Mouse (Mus musculus): ENCODE measurements around the gene Lmbr1.

The Lmbr1 gene

DNA sequence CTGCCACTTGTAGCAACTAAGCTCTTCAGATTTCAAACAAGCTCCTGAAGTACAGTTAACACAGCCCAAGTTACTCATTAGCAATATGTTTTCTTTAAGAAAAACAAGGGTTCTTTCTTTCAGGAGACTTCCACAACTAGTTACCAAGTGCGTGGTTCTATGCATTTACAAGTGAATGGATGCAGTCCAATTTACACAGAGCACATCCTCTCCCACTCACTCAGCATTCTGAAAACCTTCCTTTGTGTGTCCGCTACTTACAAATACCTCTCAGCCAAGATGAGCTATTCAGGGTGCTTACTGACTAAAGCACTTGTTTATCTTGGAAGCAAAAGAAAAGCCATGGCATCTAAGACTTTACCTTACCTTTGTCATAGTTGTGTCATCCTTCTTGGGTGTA lies 124.3 kb downstream of the Lmbr1 start:
- no peak for DNase-seq (ENCODE audit: low spot score)

DNA sequence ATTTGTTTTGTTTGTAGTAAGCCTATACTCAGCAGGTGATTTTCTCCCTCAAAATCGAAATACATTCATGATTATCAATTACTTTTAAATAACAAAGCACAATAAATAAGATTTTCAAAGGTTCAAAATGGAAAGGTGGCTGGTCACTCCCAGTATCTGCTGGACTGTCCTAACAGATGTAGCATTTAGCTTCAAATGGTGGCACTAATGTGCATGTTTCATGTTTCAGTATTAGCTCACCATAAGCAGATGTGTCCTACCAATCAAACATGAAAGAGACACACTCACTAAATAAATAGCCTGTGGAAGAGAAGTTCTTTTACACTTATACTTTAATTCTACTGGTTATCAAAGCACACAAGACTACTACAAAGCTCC lies 126.7 kb downstream of the Lmbr1 start:
- no peak for DNase-seq (ENCODE audit: low spot score)

DNA sequence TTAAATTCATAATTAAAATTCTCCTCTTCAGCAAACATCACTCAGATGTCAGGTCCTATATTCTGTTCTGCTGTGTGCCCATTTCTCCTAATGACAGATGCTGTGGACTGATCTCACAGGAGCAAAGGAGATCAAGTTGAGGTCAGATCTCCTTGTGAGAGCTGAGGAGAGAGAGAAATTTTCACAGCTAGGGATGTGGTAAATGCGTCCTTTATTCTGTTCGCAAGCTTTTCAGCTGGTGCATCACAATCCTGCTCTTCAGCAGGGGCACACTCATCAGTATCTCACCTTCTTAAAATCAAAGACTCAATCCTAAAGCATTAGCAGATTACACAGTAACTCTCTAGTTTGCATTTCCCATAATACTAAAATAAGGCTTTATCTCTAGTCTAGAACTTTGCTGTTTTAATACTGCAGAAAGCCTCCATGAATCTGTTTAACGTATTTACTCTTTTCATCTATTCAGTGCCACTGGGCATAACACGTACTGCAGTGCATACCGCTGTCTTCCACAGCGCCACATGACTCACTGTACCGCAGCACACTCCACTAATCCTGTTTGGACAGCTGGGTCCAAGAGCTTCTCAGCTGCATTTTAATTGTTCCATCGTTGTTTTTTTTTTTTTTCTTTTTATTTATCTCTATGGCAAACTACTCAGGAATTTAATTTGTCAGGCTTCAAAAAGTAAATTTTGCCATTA lies 127.2 kb downstream of the Lmbr1 start:
- DNase-seq (ENCODE audit: low spot score): no peak

DNA sequence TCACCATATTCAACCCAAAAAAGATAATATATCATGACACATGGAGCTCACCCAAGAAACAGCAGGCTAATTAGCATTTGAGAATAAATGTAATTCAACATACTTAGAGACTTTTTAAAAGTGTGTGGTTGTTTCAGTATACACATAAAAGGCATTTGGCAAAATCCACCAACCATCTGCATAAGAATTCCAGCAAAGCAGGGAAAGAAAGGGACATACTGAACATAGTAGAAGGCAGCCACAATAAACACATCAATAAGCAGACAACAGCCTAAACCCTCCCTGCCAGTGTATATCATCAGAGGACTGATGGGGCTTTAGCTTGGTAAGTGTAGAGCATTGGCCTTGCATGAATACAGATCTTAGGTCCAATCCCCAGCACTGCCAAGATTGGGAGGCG lies 133.4 kb downstream of the Lmbr1 start:
- DNase-seq (ENCODE audit: low spot score): no peak

DNA sequence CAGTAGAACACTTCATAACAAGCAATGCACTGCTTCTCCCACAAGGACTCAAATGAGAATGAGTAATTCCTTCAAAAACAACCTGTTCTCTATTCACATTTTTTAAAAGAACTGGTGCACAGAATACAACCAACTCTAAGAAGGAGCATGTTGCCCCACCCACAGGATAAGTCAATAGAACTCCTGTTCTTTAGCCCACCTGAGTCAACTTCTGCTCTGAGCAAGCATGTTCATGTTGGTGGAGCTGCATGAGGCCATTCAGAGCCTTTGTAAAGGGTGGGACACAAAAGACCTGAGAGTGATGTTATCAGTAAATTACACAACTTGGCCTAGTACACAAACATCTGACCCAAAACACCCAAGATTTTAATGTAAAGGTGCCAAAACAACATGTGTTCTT lies 139.8 kb downstream of the Lmbr1 start:
- no peak for DNase-seq (ENCODE audit: low spot score)

DNA sequence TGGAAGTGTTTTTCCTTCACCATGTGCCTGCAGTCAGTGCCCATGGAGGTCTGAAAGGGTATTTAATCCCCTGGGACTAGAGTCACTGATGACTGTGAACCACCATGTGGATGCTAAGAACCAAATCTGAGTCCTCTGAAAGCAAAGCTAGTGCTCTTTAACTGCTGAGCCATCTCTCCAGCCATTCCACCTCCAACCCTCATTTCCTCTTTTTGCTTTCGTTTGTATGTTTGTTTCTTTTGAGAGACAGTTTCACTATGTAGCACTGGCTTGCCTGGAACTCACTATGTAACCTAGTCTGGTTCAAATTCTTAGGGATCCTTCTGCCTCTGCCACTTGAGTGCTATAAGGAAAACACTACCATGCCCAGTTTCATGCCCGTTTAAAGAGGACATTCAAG lies 147.7 kb downstream of the Lmbr1 start:
- DNase-seq (ENCODE audit: low spot score): no peak

DNA sequence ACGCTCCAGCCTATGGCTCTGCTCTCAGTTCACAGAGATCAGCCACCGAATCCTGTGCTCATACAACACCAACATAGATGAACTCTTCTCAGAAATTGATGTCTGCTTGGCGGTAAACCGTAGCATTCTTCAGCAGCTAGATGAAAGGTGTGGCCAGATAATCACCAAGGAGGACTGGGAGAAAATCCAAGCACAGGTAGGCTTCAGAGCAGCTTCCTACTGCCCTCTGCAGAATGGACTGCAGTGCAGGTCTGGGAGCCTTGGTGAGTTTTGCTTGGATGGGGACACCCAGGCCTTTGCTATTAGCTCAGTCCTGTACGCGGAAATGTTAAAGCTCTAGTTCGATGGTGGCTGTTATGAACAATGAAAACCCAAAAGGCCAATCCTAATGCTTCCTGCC lies 154.1 kb downstream of the Lmbr1 start:
- DNase-seq (ENCODE audit: low spot score): no peak

DNA sequence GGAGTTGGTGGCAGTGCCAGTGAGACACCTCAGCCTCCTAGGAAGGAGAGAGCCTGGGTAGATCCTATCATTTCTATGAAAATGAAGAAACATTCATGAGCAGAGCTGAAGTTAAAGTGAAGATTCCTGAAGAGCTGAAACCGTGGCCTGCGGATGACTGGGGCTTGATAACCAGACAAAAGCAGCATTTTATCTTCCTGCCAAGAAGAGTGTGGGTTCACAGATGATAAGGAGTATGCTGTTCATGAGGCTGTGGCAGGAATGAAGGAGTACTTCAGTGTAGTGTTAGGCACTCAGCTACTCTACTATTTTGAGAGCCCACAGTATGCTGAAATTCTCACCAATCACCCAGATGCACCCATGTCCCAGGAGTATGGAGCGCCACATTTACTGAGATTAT lies 160.2 kb downstream of the Lmbr1 start:
- DNase-seq (ENCODE audit: low spot score): peak; percentile 71

DNA sequence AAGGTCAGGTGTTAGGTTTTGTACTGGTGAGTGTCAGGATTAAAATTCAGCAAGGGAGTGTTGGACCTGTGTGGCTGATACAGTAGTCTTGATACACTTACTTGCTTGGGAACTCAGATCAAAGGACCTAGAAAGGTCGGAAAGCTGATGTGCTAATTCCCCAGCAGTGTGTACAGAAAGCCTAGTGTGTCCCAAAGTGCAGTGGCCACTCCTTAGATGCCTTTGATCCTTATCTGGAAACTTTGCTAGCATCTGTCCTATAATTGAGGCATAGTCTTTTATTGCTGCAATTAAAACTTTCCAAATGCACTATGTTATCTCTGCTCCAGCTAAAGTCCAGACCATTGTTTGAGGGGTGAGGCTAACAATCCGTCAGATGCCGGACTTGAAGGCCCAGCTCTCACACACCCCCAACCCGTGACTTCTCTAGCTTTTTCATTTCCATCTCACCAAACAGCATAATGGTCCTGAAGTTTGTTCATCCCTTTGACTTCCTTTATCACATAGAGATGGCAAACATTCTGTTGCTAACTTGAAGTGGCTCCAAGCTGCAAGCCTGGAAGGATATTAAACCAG lies 166.1 kb downstream of the Lmbr1 start:
- no peak for DNase-seq (ENCODE audit: low spot score)

DNA sequence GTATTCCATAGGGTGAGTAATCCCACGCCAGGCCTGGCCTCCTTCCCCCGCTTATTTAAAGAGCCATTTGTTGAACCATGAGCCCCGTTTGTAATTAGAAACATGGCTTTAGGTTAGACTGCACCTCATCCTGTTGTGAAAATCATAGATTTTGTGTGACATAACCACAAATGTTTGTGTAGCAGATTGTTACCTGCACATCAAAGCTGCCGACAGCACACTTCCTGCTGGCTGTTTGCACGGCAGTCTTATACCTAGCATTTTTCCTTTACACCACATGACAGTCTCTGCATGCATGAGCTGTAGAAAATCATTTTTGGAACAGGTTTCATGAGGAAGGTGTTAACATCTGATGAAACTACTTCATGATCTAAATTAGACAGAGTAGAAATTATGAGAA lies 172.5 kb downstream of the Lmbr1 start:
- DNase-seq (ENCODE audit: low spot score): no peak

DNA sequence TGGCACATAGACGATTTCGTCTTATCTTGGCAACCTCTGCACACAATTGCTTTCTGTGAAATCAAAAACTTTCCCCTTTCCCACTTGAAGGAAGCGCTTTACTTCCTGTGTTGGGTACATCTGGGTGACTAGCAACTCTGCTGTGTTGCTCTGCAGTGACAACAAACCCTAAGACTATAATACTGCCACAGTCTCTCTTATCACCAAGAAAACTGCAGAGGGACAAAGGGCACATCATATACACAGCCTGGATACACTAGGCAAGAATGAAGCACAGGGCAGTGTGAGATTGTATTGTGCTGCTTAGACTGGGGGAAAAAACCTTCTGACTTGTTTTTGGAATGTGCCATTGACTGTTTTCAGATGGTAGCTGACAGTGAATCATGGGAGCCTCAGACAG lies 178.3 kb downstream of the Lmbr1 start:
- DNase-seq (ENCODE audit: low spot score): no peak

DNA sequence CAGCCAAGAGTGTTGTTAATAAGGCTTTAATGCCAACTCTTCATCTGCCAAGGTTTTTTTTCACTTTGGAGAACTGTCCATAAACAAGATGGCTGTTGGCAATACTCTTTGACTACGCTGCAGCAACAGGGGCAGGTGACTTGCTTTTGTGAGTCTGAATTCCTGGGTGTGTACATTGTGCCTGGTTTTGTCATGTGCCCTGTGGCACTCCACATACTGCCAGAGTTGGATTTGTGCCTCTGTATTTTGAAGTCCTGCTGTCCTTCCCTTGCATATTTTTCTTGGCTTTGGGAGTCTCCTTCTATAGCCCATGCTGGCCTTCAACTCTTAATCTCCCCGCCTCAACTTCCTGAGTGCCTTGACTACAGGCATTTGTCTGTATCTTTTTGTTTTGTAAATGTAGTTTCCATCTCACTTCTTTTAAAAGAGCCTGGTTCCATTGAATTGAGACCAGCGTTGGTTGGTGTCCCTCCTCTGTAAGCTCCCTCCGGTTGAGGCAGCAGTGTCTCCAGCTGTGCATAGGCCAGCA lies 179.2 kb downstream of the Lmbr1 start:
- no peak for DNase-seq (ENCODE audit: low spot score)

DNA sequence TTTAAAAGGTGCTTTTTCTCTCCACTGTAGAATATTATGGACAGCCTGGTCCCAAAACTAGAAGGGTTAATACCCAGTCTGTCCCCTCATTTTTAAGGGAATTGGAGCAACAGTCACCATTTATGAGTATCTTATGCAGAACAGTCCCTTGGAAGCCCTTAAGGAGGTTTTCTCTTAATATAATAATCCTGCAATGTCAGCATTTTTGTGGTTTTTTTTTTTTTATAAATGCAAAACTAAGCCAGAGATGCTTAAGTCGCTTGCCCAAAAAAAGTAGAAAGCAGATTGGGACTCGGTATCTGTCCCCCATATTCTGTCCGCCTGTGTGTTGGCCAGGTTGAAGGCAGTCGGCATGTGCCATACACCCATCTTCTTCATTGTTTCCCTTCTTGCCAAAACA lies 181.0 kb downstream of the Lmbr1 start:
- DNase-seq (ENCODE audit: low spot score): no peak

DNA sequence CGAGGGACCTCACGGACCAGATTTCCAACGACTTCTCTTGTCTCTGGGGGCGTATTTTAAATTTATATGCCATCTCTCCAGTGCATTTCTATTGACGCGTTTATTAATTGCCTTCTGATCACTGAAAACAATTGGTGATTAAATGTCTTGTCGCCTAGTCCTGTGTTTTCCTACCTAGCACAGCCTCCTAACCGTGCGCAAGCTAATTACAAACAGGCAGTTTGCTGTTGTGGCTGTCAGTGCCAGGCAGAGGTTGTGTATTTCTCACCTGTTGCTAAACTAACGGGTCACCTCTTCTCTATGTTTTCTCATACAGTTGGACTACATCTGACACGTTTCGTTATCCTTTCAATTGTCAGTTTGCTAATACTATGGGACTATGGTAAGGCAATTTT lies 181.9 kb downstream of the Lmbr1 start:
- no peak for DNase-seq (ENCODE audit: low spot score)

DNA sequence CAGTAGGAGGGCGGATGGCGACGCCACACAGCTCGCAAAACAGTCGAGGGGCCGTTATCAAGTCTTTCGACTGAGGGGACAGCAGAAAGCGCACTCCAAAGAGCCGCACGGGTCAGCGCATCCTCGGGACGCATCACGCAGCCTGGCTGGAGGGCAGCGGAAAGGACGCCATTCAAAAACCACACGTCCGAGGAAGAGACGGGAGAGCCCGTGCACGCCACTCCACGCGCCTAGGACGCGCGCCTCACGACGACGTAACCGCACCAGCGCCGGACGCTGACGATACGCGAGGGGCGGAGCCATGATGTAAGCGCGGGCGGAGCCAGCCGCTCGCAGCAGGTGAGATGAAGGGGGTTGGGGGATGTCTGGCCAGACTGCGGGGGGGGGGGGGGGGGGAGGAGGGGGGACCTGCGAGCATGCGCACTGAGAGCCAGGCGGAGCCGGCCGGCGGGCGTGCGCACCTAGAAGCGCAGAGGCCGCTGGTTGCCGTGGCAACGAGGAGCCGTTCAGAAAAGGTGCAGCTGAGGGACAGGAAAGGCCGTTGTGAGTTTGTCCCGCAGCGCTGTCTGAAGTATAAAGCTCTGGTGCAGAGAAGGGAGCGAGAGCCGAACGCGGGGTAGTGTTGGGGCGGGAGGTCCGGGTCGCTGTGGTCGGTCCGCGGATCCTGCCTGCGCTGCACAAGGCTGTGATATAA lies 182.5 kb downstream of the Lmbr1 start, which contains the start of gene Rnf32:
Rnf32 (plus strand) TSS at position 423 of the 694 bp plus-strand sequence.
- DNase-seq (ENCODE audit: low spot score): peak; percentile 57

DNA sequence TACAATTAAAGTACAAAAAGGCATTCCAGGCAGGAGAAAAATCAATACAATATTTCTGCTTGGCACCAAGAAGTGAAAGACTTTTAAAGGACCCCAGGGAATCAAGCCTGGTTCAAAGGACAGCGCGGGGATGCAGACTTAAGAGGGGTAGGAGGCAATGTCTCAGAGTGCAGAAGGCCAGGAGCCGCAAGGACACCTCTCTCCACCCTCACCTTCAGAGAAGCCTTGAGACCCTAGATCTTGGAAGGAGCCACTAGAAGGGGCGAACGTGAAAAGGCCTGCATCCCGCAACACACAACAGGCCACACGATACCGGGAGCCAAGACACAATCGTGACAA lies 183.0 kb downstream of the Lmbr1 start:
- DNase-seq (ENCODE audit: low spot score): no peak

DNA sequence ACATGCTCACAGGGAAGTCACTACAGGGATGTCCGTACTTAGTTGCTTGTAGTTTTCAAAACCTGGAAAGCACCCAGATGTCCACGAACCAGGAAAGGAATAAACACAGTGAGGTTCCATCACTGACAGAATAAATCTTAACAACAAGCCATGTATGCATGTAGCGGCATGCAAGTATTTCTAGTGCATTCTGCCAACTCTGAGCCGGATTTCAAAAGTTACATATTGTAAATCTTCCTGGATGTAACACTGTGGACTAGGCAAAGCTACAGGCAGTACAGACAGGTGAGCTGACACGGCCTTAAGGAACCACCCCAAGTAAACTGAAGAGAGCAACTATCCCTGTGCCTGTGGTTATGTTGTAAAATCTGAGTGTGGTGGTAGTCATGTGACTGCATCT lies 191.4 kb downstream of the Lmbr1 start:
- no peak for DNase-seq (ENCODE audit: low spot score)
